Mouse (Mus musculus) bone marrow, adult 2 months (tissue): ENCODE measurements around the gene Fat1.

Experiments
- CTCF ChIP-seq: fragments of 200-500 bp; IDR thresholded peaks from 2 replicates; pipeline ENCODE4 v1.5.1; 2011; ENCODE audit warnings: low read length, control low read depth; ENCODE audit not compliant: control insufficient read depth, insufficient read depth
- POLR2A ChIP-seq: fragments of 200-500 bp; IDR thresholded peaks from 2 replicates; pipeline ENCODE4 v1.6.1; 2011; ENCODE audit warnings: low read depth, mild to moderate bottlenecking, control low read depth, low read length, borderline replicate concordance; ENCODE audit not compliant: control insufficient read depth

DNA sequence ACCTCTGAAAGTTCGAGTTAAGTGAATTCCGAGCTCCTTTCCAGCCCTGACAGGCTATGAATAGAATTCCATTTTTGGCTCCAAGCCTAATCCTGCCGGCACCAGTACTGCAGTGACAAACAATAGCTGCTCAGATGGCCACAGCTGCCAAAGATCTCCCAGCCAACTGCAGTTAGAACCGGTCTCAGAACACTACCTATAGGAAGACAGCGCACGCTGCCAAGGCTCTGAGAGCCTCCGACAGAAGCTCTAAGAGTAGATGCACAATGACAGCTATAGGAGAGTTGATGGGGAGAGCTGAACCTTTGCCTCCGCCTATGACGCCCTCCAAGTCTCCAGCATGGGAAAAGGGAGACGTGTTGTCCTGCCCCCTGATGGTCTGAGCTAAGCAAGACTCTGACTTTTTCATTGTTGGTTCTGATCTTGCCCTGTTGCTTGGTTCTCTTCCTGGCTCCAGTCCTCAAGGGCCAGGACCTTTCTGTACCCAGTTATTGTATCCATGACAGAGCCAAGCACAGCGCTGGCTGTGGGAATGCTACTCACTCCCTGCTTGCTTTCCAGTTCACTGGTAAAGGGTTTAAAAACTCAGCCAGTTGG lies 63.5 kb downstream of the Fat1 start:
- no peak for TF ChIP-seq CTCF
- no peak for TF ChIP-seq POLR2A
